Mouse (Mus musculus) adrenal gland, postnatal 14 days (tissue): ENCODE data around the gene Gm35134. TPM values are rescaled to one million over a fixed set of nuclear protein-coding genes. Genes with fewer than 3 reads are reported as not detected.
"Not testable (repeated sequence)": the region's sequence is repeated elsewhere in the genome, so short reads cannot be mapped to it uniquely, and the experiment has no call there.

Source experiments
- DNase-seq: peaks from one replicate; pipeline ENCODE4 v3.0.0; 2021; ENCODE audit warnings: mixed read lengths
- long read RNA-seq, 2 experiments: library from polyadenylated mRNA; stranded (forward); transcript quantifications; one replicate each; pipeline ENCODE4 v2.0.0; 2021
- total RNA-seq: library from RNA; stranded (reverse); gene quantifications from 2 replicates; pipeline ENCODE4 v1.2.3, GENCODE M21; 2021

Gene Gm35134
- total RNA-seq = not detected in 2 replicates
- long read RNA-seq, experiment 1 = 0 reads
- long read RNA-seq, experiment 2 = 0 reads

GRCm38 (mm10) chrY:19112707-19113106 lies at the start of gene Gm35134:
Gene Gm35134, plus strand, starts transcription at chrY:19113007.
- not testable (repeated sequence) for DNase-seq
